ENCODE assay signal across 8 mouse cellular contexts in the genomic region with DNA sequence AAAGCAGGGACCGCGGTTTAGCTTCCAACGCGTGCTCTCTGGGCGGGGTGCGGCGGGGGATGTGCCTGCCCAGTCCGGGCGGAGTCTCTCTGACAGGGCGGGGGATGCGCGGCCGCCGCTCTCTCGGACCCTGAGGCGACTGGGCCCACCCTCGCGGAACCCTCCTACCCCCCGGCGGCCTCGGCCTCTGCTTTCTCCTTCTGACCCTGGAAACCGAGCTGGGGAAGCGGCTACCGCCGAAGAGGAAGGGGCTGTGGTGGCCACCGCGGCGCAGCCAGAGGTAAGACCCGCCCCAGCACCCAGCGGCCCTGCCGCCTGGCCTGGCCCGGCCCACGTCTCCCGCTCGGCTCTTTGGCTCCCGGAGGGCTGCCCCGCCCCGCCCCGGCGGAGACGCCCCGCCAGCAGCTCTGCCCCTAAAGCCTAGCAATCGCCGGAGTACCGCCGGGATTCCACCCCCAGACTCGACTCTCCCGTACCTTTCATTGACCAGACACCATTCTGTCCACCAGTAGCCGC. TPM values are rescaled to one million over a fixed set of nuclear protein-coding genes. Genes with fewer than 3 reads are reported as not detected.
DNase-seq lines count a peak whose midpoint lies in the region; ATAC-seq and TF ChIP-seq lines count a peak whose summit lies in the region.

No protein-coding gene starts in this region.

- H3K4me1 ChIP-seq in embryonic facial prominence, embryonic 10.5 days = peaks cover 31% of the 10 kb centered on the region
- H3K4me1 ChIP-seq in heart, adult 2 months (ENCODE audit: control insufficient read depth, insufficient read depth, low read length) = peaks cover 1% of the 10 kb centered on the region
- no peaks in the 10 kb centered on the region; the same call in 1 of the 2 replicates for H3K4me1 ChIP-seq in liver, adult 2 months (ENCODE audit: control insufficient read depth, insufficient read depth, low read length)
- no peaks in the 10 kb centered on the region for H3K4me1 ChIP-seq in stomach, postnatal 0 days (replicated peaks; ENCODE audit: control insufficient read depth, insufficient read depth)

- ATAC-seq in monocyte, adult 5-6 weeks (replicated peaks; ENCODE audit: insufficient number of reproducible peaks, low FRiP score, low TSS enrichment, poor library complexity, severe bottlenecking) = peak; percentile 55
- ATAC-seq in stomach, postnatal 0 days (ENCODE audit: low FRiP score, low TSS enrichment) = peak; percentile 96

- intact Hi-C loops in heart, adult 2 months (cut with DNase I) = loop anchor here (1.0 to 5.0 kb wide), 2 partner anchors 94 to 134 kb away; partner anchors contain the start of genes Parp6 and Pkm

- no peaks in the 10 kb centered on the region for H3K36me3 ChIP-seq in embryonic facial prominence, embryonic 10.5 days (replicated peaks)
- no peaks in the 10 kb centered on the region for H3K36me3 ChIP-seq in heart, adult 2 months (ENCODE audit: control insufficient read depth, insufficient read depth, low read length)
- no peaks in the 10 kb centered on the region for H3K36me3 ChIP-seq in liver, adult 2 months (ENCODE audit: control insufficient read depth, insufficient read depth, low read length)
- no peaks in the 10 kb centered on the region for H3K36me3 ChIP-seq in stomach, postnatal 0 days (ENCODE audit: control insufficient read depth, insufficient read depth, low read length)

- peak overlapping the region; percentile 56 for H3K4me2 ChIP-seq in stomach, postnatal 0 days (replicated peaks; ENCODE audit: low read depth)

- DNase-seq in layer of hippocampus, adult 11-12 months (ENCODE audit: low spot score) = peak; percentile 76
- no peak for DNase-seq in layer of hippocampus, adult 9-10 months (ENCODE audit: low spot score)
- DNase-seq in embryonic facial prominence, embryonic 10.5 days (ENCODE audit: low spot score) = peak; percentile 84
- DNase-seq in heart, adult 2 months = peak; percentile 94 to 97
- peak; percentile 98 for DNase-seq in kidney, adult 18-20 months
- peak; percentile 63 for DNase-seq in liver, adult 2 months (ENCODE audit: extremely low read depth, low read depth, low spot score)
- peak; percentile 92 for DNase-seq in stomach, postnatal 0 days (ENCODE audit: low spot score)

- H3K9ac ChIP-seq in heart, adult 2 months (ENCODE audit: low read depth, low read length) = peak overlapping the region; percentile 85
- peak overlapping the region; percentile 83 for H3K9ac ChIP-seq in liver, adult 2 months (ENCODE audit: low read depth, low read length)
- peak overlapping the region; percentile 80 for H3K9ac ChIP-seq in stomach, postnatal 0 days (ENCODE audit: low read length)

- H3K79me2 ChIP-seq in heart, adult 2 months (replicated peaks; ENCODE audit: control insufficient read depth, insufficient read depth, low read length) = no peaks in the 10 kb centered on the region
- no peaks in the 10 kb centered on the region for H3K79me2 ChIP-seq in liver, adult 2 months (ENCODE audit: control insufficient read depth, insufficient read depth, low read length)

- TF ChIP-seq POLR2A in heart, adult 2 months (IDR thresholded peaks at IDR 0.05; ENCODE audit: insufficient read depth, low read depth, low read length) = peak; percentile 44; the same call in 1 of the 2 replicates
- no peak for TF ChIP-seq POLR2A in liver, adult 2 months (IDR thresholded peaks at IDR 0.05; ENCODE audit: extremely low read depth, insufficient read depth, low read length)

- H3K27ac ChIP-seq in embryonic facial prominence, embryonic 10.5 days (replicated peaks) = peak overlapping the region; percentile 95
- peak overlapping the region; percentile 94 for H3K27ac ChIP-seq in heart, adult 2 months
- H3K27ac ChIP-seq in liver, adult 2 months (replicated peaks; ENCODE audit: insufficient read depth, low read depth, low read length) = peak overlapping the region; percentile 86
- peak overlapping the region; percentile 95 for H3K27ac ChIP-seq in stomach, postnatal 0 days (replicated peaks)

- peak overlapping the region; percentile 91 for H3K4me3 ChIP-seq in embryonic facial prominence, embryonic 10.5 days
- H3K4me3 ChIP-seq in heart, adult 2 months = peak overlapping the region; percentile 79
- peak overlapping the region; percentile 87 for H3K4me3 ChIP-seq in liver, adult 2 months (ENCODE audit: insufficient read depth, low read depth, low read length)
- H3K4me3 ChIP-seq in stomach, postnatal 0 days (ENCODE audit: low read depth, low read length) = peak overlapping the region; percentile 89

- TF ChIP-seq CTCF in heart, adult 2 months (IDR thresholded peaks at IDR 0.05) = no peak
- no peak for TF ChIP-seq CTCF in liver, adult 2 months (IDR thresholded peaks at IDR 0.05; ENCODE audit: low read depth, low read length)
- TF ChIP-seq CTCF in stomach, postnatal 0 days (IDR thresholded peaks at IDR 0.05; ENCODE audit: low read depth) = no peak

- H3K9me3 ChIP-seq in embryonic facial prominence, embryonic 10.5 days = no peaks in the 10 kb centered on the region
- H3K9me3 ChIP-seq in stomach, postnatal 0 days (ENCODE audit: control insufficient read depth, low read length) = no peaks in the 10 kb centered on the region

- TF ChIP-seq EP300 in heart, adult 2 months (IDR thresholded peaks at IDR 0.05; ENCODE audit: insufficient read depth, low read depth, low read length) = no peak
- TF ChIP-seq EP300 in stomach, postnatal 0 days (optimal IDR thresholded peaks at IDR 0.05) = no peak

- WGBS in embryonic facial prominence, embryonic 10.5 days = under 1% methylated on average over 45 of the region's 49 CpGs
- WGBS in heart, adult 2 months = 0% methylated on average over 40 of the region's 49 CpGs
- under 1% methylated on average over 45 of the region's 49 CpGs for WGBS in liver, adult 2 months
- WGBS in stomach, postnatal 0 days = 0% methylated on average over 25 of the region's 49 CpGs

- no peaks in the 10 kb centered on the region for H3K27me3 ChIP-seq in embryonic facial prominence, embryonic 10.5 days (replicated peaks; ENCODE audit: low read depth, poor library complexity, severe bottlenecking)
- H3K27me3 ChIP-seq in heart, adult 2 months (ENCODE audit: control insufficient read depth, insufficient read depth, low read length) = no peaks in the 10 kb centered on the region
- no peaks in the 10 kb centered on the region for H3K27me3 ChIP-seq in liver, adult 2 months (ENCODE audit: control insufficient read depth, insufficient read depth, low read length)
- H3K27me3 ChIP-seq in stomach, postnatal 0 days (ENCODE audit: control insufficient read depth, insufficient read depth, low read length) = no peaks in the 10 kb centered on the region

RNA-seq across cellular contexts. Expression of gene Myo9a, which starts 0.4 kb away (rescaled TPM):
- 10.1 and 11.1 TPM in 2 replicates for polyA plus RNA-seq in embryonic facial prominence, embryonic 10.5 days (2016; fragmentation: Nextera tagmentation; extraction: Ambion mirVana)
- total RNA-seq in heart, adult 2 months (2021) = 10 to 100 TPM; 11.0 to 13.1 TPM
- polyA plus RNA-seq in heart, adult 2 months (2012; rRNA removed) = 1.9 and 6.6 TPM in 2 replicates
- 5.8 and 9.3 TPM in 2 replicates for total RNA-seq in liver, adult 2 months (2014; rRNA removed)
- 0.40 and 0.42 TPM in 2 replicates for polyA plus RNA-seq in liver, adult 2 months (2012; rRNA removed)
- 12.7 to 31.5 TPM (median 27.3 TPM) in 3 replicates for total RNA-seq in monocyte, adult 5-6 weeks (2017)
- 3.8 and 4.0 TPM in 2 replicates for polyA plus RNA-seq in stomach, postnatal 0 days (2015; fragmentation: Nextera tagmentation; extraction: Ambion mirVana)

RNA-seq across cellular contexts. Expression of gene Senp8, which starts 0.6 kb away (rescaled TPM):
- 15.6 and 17.4 TPM in 2 replicates for polyA plus RNA-seq in embryonic facial prominence, embryonic 10.5 days (2016; fragmentation: Nextera tagmentation; extraction: Ambion mirVana)
- 1 to 10 TPM; 8.1 to 8.3 TPM for total RNA-seq in heart, adult 2 months (2021)
- polyA plus RNA-seq in heart, adult 2 months (2012; rRNA removed) = 4.2 and 9.9 TPM in 2 replicates
- total RNA-seq in liver, adult 2 months (2014; rRNA removed) = 1.6 and 2.5 TPM in 2 replicates
- polyA plus RNA-seq in liver, adult 2 months (2012; rRNA removed) = 1.2 and 1.7 TPM in 2 replicates
- total RNA-seq in monocyte, adult 5-6 weeks (2017) = 0.57 to 5.4 TPM (median 0.85 TPM) in 3 replicates
- 4.2 and 4.3 TPM in 2 replicates for polyA plus RNA-seq in stomach, postnatal 0 days (2015; fragmentation: Nextera tagmentation; extraction: Ambion mirVana)
